Mouse (Mus musculus) WW6 (cell line): Measurements from ENCODE around the gene Polr2g.

Source experiments
- DNase-seq: peaks from one replicate; pipeline ENCODE4 v3.0.0-alpha.2; 2013; ENCODE audit warnings: low read depth, low spot score

Gene Polr2g

GRCm38 (mm10) chr19:8818301-8818798 is 20.0 kb upstream of the Polr2g start:
- DNase-seq = no peak

- DNase-seq = no peak
These were observed 18.6 kb upstream of the Polr2g start for GRCm38 (mm10) chr19:8817001-8817400.

GRCm38 (mm10) chr19:8815812-8816211 is 17.4 kb upstream of the Polr2g start:
- DNase-seq = no peak

GRCm38 (mm10) chr19:8806810-8807209 is 8.4 kb upstream of the Polr2g start:
- no peak for DNase-seq

- DNase-seq = no peak
These were observed 5.7 kb upstream of the Polr2g start for GRCm38 (mm10) chr19:8803879-8804660.

- DNase-seq = no peak
These were observed 4.9 kb upstream of the Polr2g start for GRCm38 (mm10) chr19:8803204-8803780.

- DNase-seq = peak; percentile 95
These were observed 3.9 kb upstream of the Polr2g start, which contains the start of gene Zbtb3 for GRCm38 (mm10) chr19:8802130-8802821. Zbtb3 (plus strand) TSS chr19:8802555.

- DNase-seq = no peak
These were observed 554 bp upstream of the Polr2g start for GRCm38 (mm10) chr19:8798947-8799315.

GRCm38 (mm10) chr19:8790171-8790570 is 8.2 kb downstream of the Polr2g start:
- DNase-seq = no peak

GRCm38 (mm10) chr19:8789171-8789570 is 9.2 kb downstream of the Polr2g start:
- no peak for DNase-seq

GRCm38 (mm10) chr19:8788521-8788920 is 9.9 kb downstream of the Polr2g start:
- no peak for DNase-seq

- peak; percentile 97 for DNase-seq
These were observed 12.2 kb downstream of the Polr2g start, which contains the start of gene Taf6l for GRCm38 (mm10) chr19:8786008-8786781. Taf6l (minus strand) TSS chr19:8786417.

GRCm38 (mm10) chr19:8774951-8775421 is 23.4 kb downstream of the Polr2g start:
- no peak for DNase-seq

GRCm38 (mm10) chr19:8774086-8774835 is 24.1 kb downstream of the Polr2g start, which contains the start of gene Tmem179b:
Tmem179b (minus strand) TSS chr19:8774467.
- DNase-seq = peak; percentile 83

- DNase-seq = no peak
These were observed 25.0 kb downstream of the Polr2g start for GRCm38 (mm10) chr19:8773409-8773808.

- no peak for DNase-seq
These were observed 25.4 kb downstream of the Polr2g start for GRCm38 (mm10) chr19:8772996-8773395.

GRCm38 (mm10) chr19:8770567-8771270 is 27.7 kb downstream of the Polr2g start, which contains the start of gene Tmem223:
Tmem223 (plus strand) TSS chr19:8770996.
- peak; percentile 45 for DNase-seq

GRCm38 (mm10) chr19:8765562-8765961 is 32.8 kb downstream of the Polr2g start:
- DNase-seq = no peak

- DNase-seq = no peak
These were observed 35.1 kb downstream of the Polr2g start for GRCm38 (mm10) chr19:8763276-8763675.

- DNase-seq = no peak
These were observed 37.6 kb downstream of the Polr2g start for GRCm38 (mm10) chr19:8760757-8761156.
